Mouse (Mus musculus) cortical plate, adult 2 months (tissue): ENCODE data around the gene Cnp. TPM values are rescaled to one million over a fixed set of nuclear protein-coding genes. Genes with fewer than 3 reads are reported as not detected.
A peak's percentile ranks its signal among the peaks of the same experiment; 100 is the strongest.

Experiments
- H3K27ac ChIP-seq: fragments of 200-500 bp; 2 replicates; pipeline ENCODE4 v1.5.1; 2012; ENCODE audit warnings: low read length, control low read depth, inconsistent platforms; ENCODE audit not compliant: insufficient read depth
- H3K4me1 ChIP-seq: fragments of 200-500 bp; 2 replicates; pipeline ENCODE4 v1.6.1; 2011; ENCODE audit warnings: low read length; ENCODE audit not compliant: control insufficient read depth, insufficient read depth
- H3K4me3 ChIP-seq: fragments of 200-500 bp; 2 replicates; pipeline ENCODE4 v1.5.1; 2011; ENCODE audit warnings: mild to moderate bottlenecking, low read length, control low read depth; ENCODE audit not compliant: insufficient read depth
- CTCF ChIP-seq: fragments of 200-500 bp; IDR thresholded peaks from 2 replicates; pipeline ENCODE4 v1.5.1; 2011; ENCODE audit warnings: mild to moderate bottlenecking, control low read depth, low read length; ENCODE audit not compliant: insufficient read depth; ENCODE audit errors: extremely low read depth
- POLR2A ChIP-seq: fragments of 200-500 bp; IDR thresholded peaks from 2 replicates; pipeline ENCODE4 v1.6.1; 2011; ENCODE audit warnings: mild to moderate bottlenecking, low read length, control low read depth; ENCODE audit not compliant: insufficient read depth; ENCODE audit errors: extremely low read depth
- polyA plus RNA-seq: library from polyadenylated mRNA; depleted of rRNA; stranded (reverse); fragments of >200 nt; gene quantifications from 2 replicates; pipeline ENCODE4 v1.2.3, GENCODE M21; 2012

The Cnp gene
- polyA plus RNA-seq, 1 experiment = 492 TPM

DNA sequence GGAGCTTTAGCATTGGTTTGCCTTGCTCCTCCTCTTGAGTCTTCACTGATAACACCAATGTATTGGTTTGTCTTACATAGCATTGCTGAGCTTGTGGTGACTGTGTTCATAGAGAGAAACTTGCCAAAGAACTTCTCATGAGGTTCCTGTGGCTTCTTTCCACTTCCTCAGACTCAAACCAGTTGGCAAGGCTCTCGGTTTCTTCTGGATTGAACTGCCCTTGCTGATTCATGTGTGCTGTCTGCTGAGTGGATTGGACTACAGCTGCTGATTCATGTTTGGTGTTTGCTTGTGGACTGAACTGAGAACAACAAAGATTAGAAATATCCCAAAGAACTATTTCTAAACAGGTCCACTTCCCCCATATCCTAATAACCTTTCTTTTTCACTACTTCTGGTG, 38.7 kb upstream of the Cnp start:
- Histone ChIP-seq H3K4me3 (no peak overlapping the region), H3K27ac (no peak overlapping the region), H3K4me1 (no peaks in the 10 kb centered on the region)
- no peak for TF ChIP-seq POLR2A
- TF ChIP-seq CTCF = no peak

DNA sequence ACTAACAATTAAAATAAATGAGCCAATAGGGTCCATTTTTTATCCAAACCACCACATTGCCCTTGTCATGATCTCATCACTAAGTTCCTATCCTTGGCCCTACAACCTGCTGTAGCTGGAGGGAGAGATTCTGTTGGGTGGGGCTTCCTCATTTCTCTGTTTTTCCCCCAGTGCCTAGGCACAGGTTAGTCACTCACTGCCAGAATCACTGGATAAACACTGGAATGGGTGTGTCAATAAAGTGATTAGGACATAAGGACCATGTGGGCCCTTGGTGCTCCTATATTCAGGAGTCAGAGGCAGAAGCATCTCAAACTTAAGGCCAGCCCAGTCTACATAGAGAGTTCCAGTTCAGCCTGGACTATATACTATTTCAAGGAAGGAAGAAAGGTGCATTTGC, 38.2 kb upstream of the Cnp start:
- Histone ChIP-seq H3K4me1 (no peaks in the 10 kb centered on the region), H3K4me3 (no peak overlapping the region), H3K27ac (no peak overlapping the region)
- TF ChIP-seq POLR2A = no peak
- TF ChIP-seq CTCF = no peak

DNA sequence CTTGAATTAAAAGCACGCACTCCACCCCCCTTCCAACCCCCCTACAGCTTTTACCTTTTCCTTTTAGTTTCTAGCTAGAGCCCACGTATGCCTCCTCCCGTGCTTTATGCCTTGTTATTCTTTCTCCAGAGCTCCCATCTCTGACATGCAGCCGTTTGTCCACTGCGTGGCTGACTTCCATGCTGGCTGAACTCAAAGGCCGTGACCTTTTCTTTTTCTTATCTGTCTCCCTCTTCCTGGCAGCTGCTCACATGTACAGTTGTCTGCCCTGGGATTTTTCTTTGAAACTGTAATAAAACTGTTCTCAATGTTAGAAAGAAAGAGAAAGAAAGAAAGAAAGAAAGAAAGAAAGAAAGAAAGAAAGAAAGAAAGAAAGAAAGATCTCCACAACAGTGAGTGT, 33.7 kb upstream of the Cnp start:
- Histone ChIP-seq H3K4me3 (no peak overlapping the region), H3K27ac (no peak overlapping the region), H3K4me1 (no peaks in the 10 kb centered on the region; the same call in 1 of the 2 replicates)
- no peak for TF ChIP-seq POLR2A
- no peak for TF ChIP-seq CTCF

DNA sequence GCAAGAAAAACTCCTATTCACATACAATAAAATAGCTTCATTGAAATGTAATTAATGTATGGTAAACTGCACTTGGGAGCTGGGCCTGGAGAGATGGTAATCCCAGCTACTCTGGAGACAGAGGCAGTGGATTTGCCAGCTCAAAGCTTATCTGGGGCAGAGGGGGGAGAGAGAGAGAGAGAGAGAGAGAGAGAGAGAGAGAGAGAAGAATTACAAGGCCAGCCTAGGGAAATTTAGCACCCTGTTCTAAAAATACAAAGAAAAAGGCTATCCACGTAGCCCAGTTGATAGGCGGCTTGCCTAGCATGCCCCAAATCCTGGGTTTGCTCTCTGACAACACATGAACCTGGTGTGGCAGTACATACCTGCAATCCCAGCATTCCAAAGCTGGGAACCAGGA, 33.1 kb upstream of the Cnp start:
- Histone ChIP-seq H3K4me3 (no peak overlapping the region), H3K4me1 (no peaks in the 10 kb centered on the region; the same call in 1 of the 2 replicates), H3K27ac (no peak overlapping the region)
- TF ChIP-seq POLR2A (no peak), CTCF (no peak)

DNA sequence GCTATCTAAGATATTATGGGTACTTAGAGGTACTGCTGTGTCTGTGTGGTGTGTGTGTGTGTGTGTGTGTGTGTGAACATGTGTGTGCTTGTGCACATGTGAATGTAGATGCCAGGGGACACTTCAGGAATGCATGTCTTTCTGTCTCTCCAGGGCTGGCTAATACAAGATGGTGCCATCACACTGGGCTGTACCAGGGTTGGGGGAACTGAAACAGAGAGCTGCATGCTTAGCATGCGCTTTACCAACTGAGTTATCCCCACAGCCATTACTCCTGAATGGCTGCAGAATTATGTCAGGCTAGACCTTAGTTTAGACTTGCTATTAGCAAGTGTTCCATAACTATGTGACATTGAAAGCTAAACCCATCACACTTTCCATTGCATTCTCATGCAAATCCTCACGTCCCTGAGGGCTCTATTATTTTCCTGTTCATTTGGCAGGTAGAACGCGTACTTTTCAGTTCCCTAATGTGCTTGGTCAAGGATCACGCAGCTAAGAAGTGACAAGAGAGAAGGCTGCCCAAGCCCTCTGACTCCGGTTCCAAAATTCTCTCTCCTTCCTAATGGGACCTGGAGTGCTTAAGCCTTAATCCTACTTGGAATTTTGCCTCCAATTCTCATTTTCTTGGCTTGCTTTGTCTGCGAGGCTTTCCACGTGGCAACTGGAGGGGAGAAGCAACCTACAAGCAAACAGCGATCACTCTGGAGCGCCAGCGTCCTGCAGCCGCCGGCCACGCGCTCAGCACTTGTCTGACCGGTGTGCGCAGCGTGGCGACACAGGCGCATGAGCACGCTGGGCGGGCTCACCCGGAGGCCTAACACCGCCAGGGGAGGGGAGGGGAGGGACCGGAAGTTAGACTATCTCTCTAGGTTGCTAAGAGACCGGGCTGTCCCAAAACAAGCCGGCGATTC, 29.6 kb upstream of the Cnp start, which contains the start of gene Ttc25:
Gene Ttc25, plus strand, starts transcription at position 776 of the 914 bp plus-strand sequence.
- TF ChIP-seq CTCF (no peak), POLR2A (peak; percentile 70)
- Histone ChIP-seq H3K4me1 (no peaks in the 10 kb centered on the region; the same call in 1 of the 2 replicates), H3K4me3 (peak within 1 kb of the TSS; percentile 37), H3K27ac (no peak within 1 kb of the TSS)

DNA sequence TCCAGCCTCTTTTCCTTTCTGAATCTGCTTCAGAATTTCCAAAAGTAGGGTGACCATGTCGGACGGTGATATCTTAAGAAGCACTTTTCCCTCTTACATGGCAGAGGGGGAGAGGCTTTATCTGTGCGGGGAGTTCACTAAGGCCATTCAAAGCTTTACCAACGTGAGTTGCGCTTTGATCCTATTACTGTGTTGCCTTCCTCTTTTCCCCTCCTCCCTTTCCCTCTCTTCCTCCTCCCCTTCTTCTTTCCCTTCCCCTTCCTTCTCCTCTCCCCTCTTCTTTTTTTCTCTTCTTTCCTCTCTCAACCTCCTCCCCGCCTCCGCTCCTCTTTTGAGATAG, 29.0 kb upstream of the Cnp start:
- Histone ChIP-seq H3K4me1 (no peaks in the 10 kb centered on the region; the same call in 1 of the 2 replicates), H3K4me3 (peak overlapping the region; percentile 37), H3K27ac (no peak overlapping the region)
- no peak for TF ChIP-seq CTCF
- TF ChIP-seq POLR2A = no peak

DNA sequence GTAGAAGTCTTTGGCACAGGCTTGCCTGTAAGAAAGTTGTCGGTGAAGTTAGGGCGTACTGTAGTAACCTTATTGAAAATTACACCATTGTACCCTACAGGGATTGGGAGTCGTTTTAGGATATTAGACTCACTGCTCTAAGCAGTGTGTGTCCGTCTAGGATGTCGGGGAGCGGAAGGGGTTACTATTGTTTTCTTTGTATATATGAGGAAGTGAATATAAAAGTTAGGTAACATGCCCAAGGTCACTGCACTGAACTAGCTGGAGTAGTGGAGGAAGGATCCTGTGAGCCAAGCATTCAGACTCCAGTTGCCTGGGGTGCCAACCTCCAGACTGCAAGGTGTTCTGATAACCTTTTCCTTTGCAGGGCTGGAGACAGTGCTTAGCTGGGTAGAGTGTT, 27.7 kb upstream of the Cnp start:
- H3K4me3 ChIP-seq = no peak overlapping the region
- TF ChIP-seq POLR2A (no peak), CTCF (no peak)
- no peaks in the 10 kb centered on the region; the same call in 1 of the 2 replicates for H3K4me1 ChIP-seq
- H3K27ac ChIP-seq = no peak overlapping the region

DNA sequence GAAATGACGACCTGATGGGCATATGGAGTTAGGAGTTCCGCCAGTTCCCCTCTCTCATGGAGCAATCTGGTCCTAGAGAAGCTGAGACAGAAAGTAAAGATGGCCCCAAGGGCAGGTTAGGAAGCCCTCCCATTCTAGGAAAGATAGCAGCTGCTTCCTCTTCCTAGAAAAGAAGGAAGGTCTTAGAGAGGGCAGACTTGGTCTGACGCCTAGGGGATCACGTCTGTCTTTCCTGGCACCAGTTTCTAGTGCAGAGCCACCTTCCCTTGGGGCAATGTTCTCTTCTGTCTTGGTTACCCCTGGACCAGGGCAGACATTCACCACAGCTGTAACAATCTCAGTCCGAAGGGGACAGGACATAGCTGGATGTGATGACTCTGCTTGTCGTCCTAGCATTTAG, 26.6 kb upstream of the Cnp start:
- TF ChIP-seq POLR2A (no peak), CTCF (no peak)
- no peak overlapping the region for H3K4me3 ChIP-seq
- H3K27ac ChIP-seq = no peak overlapping the region
- H3K4me1 ChIP-seq = no peaks in the 10 kb centered on the region; the same call in 1 of the 2 replicates

DNA sequence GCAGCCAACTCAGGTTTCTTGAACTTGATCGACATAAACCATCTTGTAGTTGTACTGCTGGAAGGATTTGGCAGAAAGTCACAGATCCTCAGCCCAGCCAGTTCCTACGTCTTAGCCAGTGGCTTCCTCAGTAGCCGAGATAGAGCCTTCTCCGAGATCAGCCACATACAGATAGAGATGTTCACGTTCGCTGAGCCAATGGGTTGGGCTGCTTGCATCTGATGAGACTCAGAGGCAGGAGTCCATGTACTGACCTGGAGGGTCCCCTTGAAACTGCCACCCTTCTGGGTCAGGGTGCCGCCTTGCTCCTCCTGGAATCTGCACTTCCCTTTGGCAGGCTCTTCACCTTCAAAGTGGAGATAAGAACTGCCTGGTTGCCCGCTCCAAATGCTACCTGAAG, 25.2 kb upstream of the Cnp start:
- TF ChIP-seq CTCF (no peak), POLR2A (no peak)
- Histone ChIP-seq H3K4me1 (no peaks in the 10 kb centered on the region; the same call in 1 of the 2 replicates), H3K4me3 (no peak overlapping the region), H3K27ac (no peak overlapping the region)

DNA sequence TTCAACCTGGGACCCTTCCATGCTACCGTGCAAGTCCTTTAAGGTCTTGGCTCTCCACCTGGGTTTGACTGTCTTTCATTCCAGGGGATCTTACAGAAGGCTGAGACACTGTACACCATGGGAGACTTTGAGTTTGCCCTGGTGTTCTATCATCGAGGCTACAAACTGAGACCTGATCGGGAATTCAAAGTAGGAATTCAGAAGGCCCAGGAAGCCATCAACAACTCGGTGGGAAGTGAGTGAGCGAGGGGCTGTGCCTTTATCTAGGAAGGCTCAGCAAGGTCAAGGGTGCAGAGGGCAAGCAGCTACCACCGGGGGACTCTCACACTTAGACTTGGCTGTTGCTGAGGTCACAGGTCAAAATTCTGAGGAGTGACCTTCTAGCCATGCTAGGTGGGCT, 24.6 kb upstream of the Cnp start:
- no peak overlapping the region for H3K27ac ChIP-seq
- TF ChIP-seq CTCF (no peak), POLR2A (no peak)

More for the DNA sequence above, 24.6 kb upstream of the Cnp start:
- Histone ChIP-seq H3K4me3 (no peak overlapping the region), H3K4me1 (no peaks in the 10 kb centered on the region; the same call in 1 of the 2 replicates)
